ENCODE assay signal across 8 mouse cellular contexts in genomic region chr8:85840657-85841488, GRCm38 (mm10). TPM values are rescaled to one million over a fixed set of nuclear protein-coding genes. Genes with fewer than 3 reads are reported as not detected.
DNase-seq lines count a peak whose midpoint lies in the region; ATAC-seq and TF ChIP-seq lines count a peak whose summit lies in the region.

Itfg1 (minus strand) TSS chr8:85840921.
Phkb (plus strand) TSS chr8:85840959.

- TF ChIP-seq CTCF in layer of hippocampus, adult 2 months (conservative IDR thresholded peaks at IDR 0.05): peak; percentile 28
- peak; percentile 14; the same call in 1 of the 2 replicates for TF ChIP-seq CTCF in lung, embryonic 14.5 days (IDR thresholded peaks at IDR 0.05; ENCODE audit: low read depth)
- no peak for TF ChIP-seq CTCF in olfactory bulb, adult 2 months (IDR thresholded peaks at IDR 0.05; ENCODE audit: insufficient read depth, low read depth, low read length)
- TF ChIP-seq CTCF in thymus, adult 2 months (IDR thresholded peaks at IDR 0.05; ENCODE audit: borderline replicate concordance, control insufficient read depth, extremely low read depth, insufficient read depth, low read length, poor library complexity): no peak

- H3K4me3 ChIP-seq in ES-E14 (ENCODE audit: insufficient read depth in 1 of 2, low read depth in 1 of 2, low read length in 2 of 2, poor library complexity in 1 of 2, severe bottlenecking in 1 of 2): peak within 1 kb of the TSS; percentile 88 to 96
- H3K4me3 ChIP-seq in forebrain, embryonic 16.5 days (replicated peaks; ENCODE audit: low read length): peak within 1 kb of the TSS; percentile 90
- peak within 1 kb of the TSS; percentile 96 for H3K4me3 ChIP-seq in layer of hippocampus, adult 2 months
- peak within 1 kb of the TSS; percentile 88 for H3K4me3 ChIP-seq in lung, embryonic 14.5 days (ENCODE audit: low read depth, low read length)
- peak within 1 kb of the TSS; percentile 76 for H3K4me3 ChIP-seq in olfactory bulb, adult 2 months (ENCODE audit: insufficient read depth, low read depth, low read length)
- peak within 1 kb of the TSS; percentile 64 for H3K4me3 ChIP-seq in thymus, adult 2 months (ENCODE audit: control insufficient read depth, insufficient read depth, low read length)

- WGBS in forebrain, embryonic 16.5 days: under 1% methylated on average over 53 of the region's 54 CpGs
- WGBS in lung, embryonic 14.5 days: under 1% methylated on average over 52 of the region's 54 CpGs
- WGBS in olfactory bulb, adult 2 months: under 1% methylated on average over 54 of the region's 54 CpGs
- under 1% methylated on average over 54 of the region's 54 CpGs for WGBS in thymus, adult 2 months

- in situ Hi-C loops in ES-E14 (cut with MboI; ENCODE audit: low sequenced_read_pairs in 2 of 2, unreplicated experiment in 2 of 2): no loop called here

- peak; percentile 87 for DNase-seq in ES-E14 (ENCODE audit: low read depth, low spot score)
- DNase-seq in cerebellum, adult 11-12 months: peak; percentile 85
- DNase-seq in heart, postnatal 36 days: peak; percentile 92 to 97
- peak; percentile 87 to 88 for DNase-seq in layer of hippocampus, adult 2 months (ENCODE audit: low spot score in 2 of 2)
- DNase-seq in lung, embryonic 14.5 days: peak; percentile 91
- peak; percentile 94 for DNase-seq in thymus, adult 2 months

- H3K9ac ChIP-seq in ES-E14 (ENCODE audit: insufficient read depth, low read depth, low read length, poor library complexity, severe bottlenecking): peak within 1 kb of the TSS; percentile 90
- H3K9ac ChIP-seq in forebrain, embryonic 16.5 days (replicated peaks; ENCODE audit: low read depth, low read length): peak within 1 kb of the TSS; percentile 98
- H3K9ac ChIP-seq in lung, embryonic 14.5 days: peak within 1 kb of the TSS; percentile 91

- H3K36me3 ChIP-seq in ES-E14 (ENCODE audit: control insufficient read depth, insufficient read depth, low read length, poor library complexity, severe bottlenecking): peaks cover under 1% of the 10 kb centered on the region; the same call in 1 of the 2 replicates
- H3K36me3 ChIP-seq in forebrain, embryonic 16.5 days (ENCODE audit: control insufficient read depth, insufficient read depth): peaks cover 2% of the 10 kb centered on the region; the same call in 1 of the 2 replicates
- H3K36me3 ChIP-seq in lung, embryonic 14.5 days (ENCODE audit: insufficient read depth): peaks cover 6% of the 10 kb centered on the region; the same call in 1 of the 2 replicates
- H3K36me3 ChIP-seq in thymus, adult 2 months (ENCODE audit: control insufficient read depth, insufficient read depth, low read length): 0 out of 2 replicates have a peak, but pooled peaks cover under 1% of the 10 kb centered on the region

- intact Hi-C loops in heart, postnatal 36 days (cut with DNase I): loop anchor here (5.0 kb wide), 1 partner anchor 139 kb away; the partner anchor contains the start of gene Neto2

- H3K4me1 ChIP-seq in ES-E14 (ENCODE audit: control insufficient read depth in 2 of 2, insufficient read depth in 2 of 2, low read length in 2 of 2, poor library complexity in 1 of 2): no peaks in the 10 kb centered on the region
- peaks cover 14% of the 10 kb centered on the region for H3K4me1 ChIP-seq in forebrain, embryonic 16.5 days (replicated peaks; ENCODE audit: control insufficient read depth, insufficient read depth, low read length)
- H3K4me1 ChIP-seq in lung, embryonic 14.5 days (ENCODE audit: insufficient read depth): peaks cover 8% of the 10 kb centered on the region; the same call in 1 of the 2 replicates
- no peaks in the 10 kb centered on the region for H3K4me1 ChIP-seq in olfactory bulb, adult 2 months (ENCODE audit: control insufficient read depth, insufficient read depth, low read length)
- peaks cover 6% of the 10 kb centered on the region for H3K4me1 ChIP-seq in thymus, adult 2 months (replicated peaks; ENCODE audit: control insufficient read depth, insufficient read depth, low read length)

- no peaks in the 10 kb centered on the region for H3K9me3 ChIP-seq in ES-E14 (ENCODE audit: control insufficient read depth, insufficient read depth, low read depth, low read length)
- no peaks in the 10 kb centered on the region for H3K9me3 ChIP-seq in forebrain, embryonic 16.5 days (ENCODE audit: control insufficient read depth, low read length)
- H3K9me3 ChIP-seq in lung, embryonic 14.5 days (ENCODE audit: low read depth, low read length): no peaks in the 10 kb centered on the region

- TF ChIP-seq POLR2A in olfactory bulb, adult 2 months (IDR thresholded peaks at IDR 0.05; ENCODE audit: insufficient read depth, low read depth, low read length): peak; percentile 71; the same call in 1 of the 2 replicates
- peak; percentile 83 for TF ChIP-seq POLR2A in thymus, adult 2 months (IDR thresholded peaks at IDR 0.05; ENCODE audit: control insufficient read depth, extremely low read depth, insufficient read depth, low read length, poor library complexity)

- H3K4me2 ChIP-seq in forebrain, embryonic 16.5 days (ENCODE audit: low read length): peak within 1 kb of the TSS; percentile 70
- peak within 1 kb of the TSS; percentile 67 for H3K4me2 ChIP-seq in lung, embryonic 14.5 days

- no peaks in the 10 kb centered on the region for H3K27me3 ChIP-seq in forebrain, embryonic 16.5 days (replicated peaks; ENCODE audit: control insufficient read depth, insufficient read depth, low read length)
- no peaks in the 10 kb centered on the region for H3K27me3 ChIP-seq in lung, embryonic 14.5 days (ENCODE audit: insufficient read depth, low read length)
- H3K27me3 ChIP-seq in thymus, adult 2 months (ENCODE audit: control insufficient read depth, insufficient read depth, low read length): no peaks in the 10 kb centered on the region

- peak; percentile 98 for ATAC-seq in forebrain, embryonic 16.5 days
- peak; percentile 98 for ATAC-seq in lung, embryonic 14.5 days (ENCODE audit: insufficient read depth)

- peak within 1 kb of the TSS; percentile 19; the same call in 1 of the 2 replicates for H3K27ac ChIP-seq in ES-E14 (ENCODE audit: insufficient read depth, low read depth, low read length, poor library complexity, severe bottlenecking)
- peak within 1 kb of the TSS; percentile 97 for H3K27ac ChIP-seq in forebrain, embryonic 16.5 days (ENCODE audit: low read length)
- H3K27ac ChIP-seq in layer of hippocampus, adult 2 months: peak within 1 kb of the TSS; percentile 100
- peak within 1 kb of the TSS; percentile 97 for H3K27ac ChIP-seq in lung, embryonic 14.5 days (ENCODE audit: low read depth)
- peak within 1 kb of the TSS; percentile 89 for H3K27ac ChIP-seq in olfactory bulb, adult 2 months (ENCODE audit: insufficient read depth, low read depth, low read length)
- no peak within 1 kb of the TSS for H3K27ac ChIP-seq in thymus, adult 2 months (ENCODE audit: control insufficient read depth, insufficient read depth, low read length)

TF ChIP-seq in ES-E14, 5 proteins besides CTCF, POLR2A, EP300 and RAD21:
- TF ChIP-seq ZC3H11A (IDR thresholded peaks at IDR 0.05; ENCODE audit: borderline replicate concordance, low read depth, low read length) (no peak), HCFC1 (IDR thresholded peaks at IDR 0.05; ENCODE audit: borderline replicate concordance, insufficient read depth, low read length) (peak; percentile 69)

RNA-seq across cellular contexts. Expression of gene Itfg1, which starts in this region (rescaled TPM):
- 38.2 and 40.2 TPM in 2 replicates for total RNA-seq in ES-E14 (2012; rRNA removed)
- 171 and 178 TPM in 2 replicates for polyA plus RNA-seq in forebrain, embryonic 16.5 days (2015; fragmentation: Nextera tagmentation; extraction: Ambion mirVana)
- 10 to 100 TPM; 48.4 to 49.6 TPM for total RNA-seq in heart, postnatal 36 days (2021)
- 100 to 1,000 TPM; 152 to 156 TPM for total RNA-seq in layer of hippocampus, adult 2 months (2021)
- 81.4 and 82.4 TPM in 2 replicates for polyA plus RNA-seq in lung, embryonic 14.5 days (2014; fragmentation: Nextera tagmentation; extraction: Ambion mirVana)
- polyA plus RNA-seq in olfactory bulb, adult 2 months (2012; ENCODE audit: insufficient read depth, insufficient read length, low replicate concordance, missing spikeins): 149 TPM in 1 of 2 replicates, not detected in the other
- 13.0 and 15.2 TPM in 2 replicates for polyA plus RNA-seq in thymus, adult 2 months (2012; rRNA removed)

RNA-seq across cellular contexts. Expression of gene Phkb, which starts in this region (rescaled TPM):
- 28.1 and 35.6 TPM in 2 replicates for total RNA-seq in ES-E14 (2012; rRNA removed)
- 26.0 and 26.3 TPM in 2 replicates for polyA plus RNA-seq in forebrain, embryonic 16.5 days (2015; fragmentation: Nextera tagmentation; extraction: Ambion mirVana)
- 10 to 100 TPM; 57.6 to 64.1 TPM for total RNA-seq in heart, postnatal 36 days (2021)
- 10 to 100 TPM; 40.1 to 44.0 TPM for total RNA-seq in layer of hippocampus, adult 2 months (2021)
- polyA plus RNA-seq in lung, embryonic 14.5 days (2014; fragmentation: Nextera tagmentation; extraction: Ambion mirVana): 47.9 and 49.6 TPM in 2 replicates
- polyA plus RNA-seq in olfactory bulb, adult 2 months (2012; ENCODE audit: insufficient read depth, insufficient read length, low replicate concordance, missing spikeins): not detected in 2 replicates
- 6.8 and 7.4 TPM in 2 replicates for polyA plus RNA-seq in thymus, adult 2 months (2012; rRNA removed)

Comparison
In these comparisons a context has a peak if more than half of its experiments do, and no peak if none do; other contexts are left out.
1. CTCF ChIP-seq: peak in layer of hippocampus, adult 2 months (single experiment) and lung, embryonic 14.5 days (single experiment); none in olfactory bulb, adult 2 months (single experiment) and thymus, adult 2 months (single experiment).
2. Peak in every context shown above with its lines, with median percentiles within 50 percentile points of each other: DNase-seq, H3K4me3 ChIP-seq and H3K9ac ChIP-seq.